Mouse (Mus musculus) kidney, embryonic 15.5 days (tissue): ENCODE data around the gene Tas1r2. TPM values are rescaled to one million over a fixed set of nuclear protein-coding genes. Genes with fewer than 3 reads are reported as not detected.

Experiments
- ATAC-seq: fragments of 200-750 bp; cut with Nextera tagmentation; replicated peaks from 2 replicates; pipeline ENCODE4 v1.8.0; 2017; ENCODE audit warnings: moderate TSS enrichment; ENCODE audit not compliant: low FRiP score
- H3K27ac ChIP-seq: fragments of 300-500 bp; sonication (generic); 2 replicates; pipeline ENCODE4 v1.5.1; 2015; ENCODE audit warnings: mild to moderate bottlenecking, inconsistent platforms
- H3K27me3 ChIP-seq: fragments of 300-500 bp; sonication (generic); 2 replicates; pipeline ENCODE4 v1.6.1; 2015; ENCODE audit warnings: inconsistent platforms
- H3K36me3 ChIP-seq: fragments of 300-500 bp; sonication (generic); 2 replicates; pipeline ENCODE4 v1.6.1; 2015; ENCODE audit warnings: inconsistent platforms
- H3K4me1 ChIP-seq: fragments of 300-500 bp; sonication (generic); 2 replicates; pipeline ENCODE4 v1.6.1; 2015; ENCODE audit warnings: inconsistent platforms
- H3K4me2 ChIP-seq: fragments of 300-500 bp; sonication (generic); 2 replicates; pipeline ENCODE4 v1.6.1; 2015; ENCODE audit warnings: moderate library complexity, mild to moderate bottlenecking, inconsistent platforms
- H3K4me3 ChIP-seq: fragments of 300-500 bp; sonication (generic); replicated peaks from 2 replicates; pipeline ENCODE4 v1.5.1; 2015; ENCODE audit warnings: mild to moderate bottlenecking, inconsistent platforms
- H3K9ac ChIP-seq: fragments of 300-500 bp; sonication (generic); 2 replicates; pipeline ENCODE4 v1.6.1; 2015; ENCODE audit warnings: mild to moderate bottlenecking, inconsistent platforms
- H3K9me3 ChIP-seq: fragments of 300-500 bp; sonication (generic); replicated peaks from 2 replicates; pipeline ENCODE4 v1.6.1; 2016; ENCODE audit warnings: inconsistent platforms
- WGBS: fragments of 180-500 bp; shearing (Covaris S2); methylation state at CpG from one replicate; pipeline ENCODE4 v1.1.7; 2015; ENCODE audit warnings: mixed read lengths; 5-methylcytosine and 5-hydroxymethylcytosine counted together
- polyA plus RNA-seq: library from polyadenylated mRNA; unstranded; fragments of >200 nt; fragmentation: Nextera tagmentation; extraction: Ambion mirVana; gene quantifications from 2 replicates; pipeline ENCODE4 v1.2.1, GENCODE M21; 2015

Tas1r2 gene
- polyA plus RNA-seq, 1 experiment from 2014 or later = not detected

DNA sequence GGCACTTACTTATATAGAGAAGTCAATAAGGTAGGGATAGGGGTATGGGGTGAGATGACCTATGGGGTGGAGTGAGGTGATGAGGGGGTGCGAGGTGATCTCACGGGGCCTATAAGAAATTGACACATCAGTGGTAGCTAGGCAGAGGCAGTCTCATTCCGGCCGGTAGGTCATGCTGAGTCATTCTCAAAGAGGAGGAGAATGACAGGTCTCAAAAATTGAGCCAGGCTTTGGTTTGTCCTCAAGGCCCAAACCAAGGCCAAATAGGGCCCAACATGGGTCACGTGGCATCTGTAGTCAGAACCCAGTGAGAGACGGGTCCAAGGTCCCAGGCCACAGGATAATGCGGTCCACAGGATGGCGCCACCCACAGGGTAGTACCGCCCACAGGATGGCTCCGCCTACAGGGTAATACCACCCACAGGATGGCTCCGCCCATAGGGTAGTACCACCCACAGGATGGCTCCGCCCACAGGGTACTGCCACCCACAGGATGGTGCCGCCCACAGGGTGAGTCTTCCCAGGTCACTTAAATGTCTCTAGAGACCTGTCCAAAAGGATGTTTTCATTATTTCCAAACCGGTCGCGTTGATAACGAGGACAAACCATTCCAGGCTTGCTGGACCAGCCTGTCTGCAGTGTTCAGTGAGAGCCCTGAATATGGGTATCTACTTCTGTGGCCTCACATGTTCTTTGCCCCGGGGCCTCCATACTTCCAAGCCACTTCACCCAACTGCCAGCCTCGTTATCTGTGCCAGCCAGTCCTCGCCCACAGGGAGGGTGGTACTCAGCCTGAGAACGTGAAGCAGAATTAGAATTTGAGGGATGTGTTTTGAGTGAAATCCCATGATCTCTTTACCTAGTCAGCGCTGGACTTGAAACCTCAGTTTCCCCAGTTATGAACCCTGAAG lies 30.6 kb downstream of the Tas1r2 start:
- H3K9me3 ChIP-seq = 0 out of 2 replicates have a peak, but pooled peaks cover 9% of the 10 kb centered on the region
- H3K36me3 ChIP-seq = no peaks in the 10 kb centered on the region
- no peak overlapping the region for H3K9ac ChIP-seq
- 80% methylated on average over 22 of the region's 22 CpGs for WGBS
- H3K27ac ChIP-seq = no peak overlapping the region
- no peaks in the 10 kb centered on the region; the same call in 1 of the 2 replicates for H3K27me3 ChIP-seq
- no peaks in the 10 kb centered on the region for H3K4me1 ChIP-seq
- no peak overlapping the region for H3K4me2 ChIP-seq
- no peak for ATAC-seq
- no peak overlapping the region for H3K4me3 ChIP-seq

DNA sequence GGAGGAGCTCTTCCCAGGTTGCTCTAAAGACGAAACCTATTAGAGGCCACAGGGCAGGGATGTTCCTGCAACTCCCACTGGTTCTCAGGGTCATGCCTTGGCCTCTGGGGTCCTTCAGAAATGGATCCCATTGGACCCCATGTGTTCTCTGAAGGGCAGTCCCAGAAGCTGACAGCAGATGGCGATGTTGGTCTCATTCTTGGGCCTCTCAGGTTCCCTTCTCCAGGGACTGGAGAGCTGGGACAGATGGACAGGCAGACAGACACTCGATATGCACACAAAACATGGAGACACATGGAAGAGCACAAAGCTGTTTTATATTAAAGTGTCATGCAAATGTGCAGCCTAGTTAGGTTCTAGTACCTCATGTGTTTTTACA lies 31.3 kb downstream of the Tas1r2 start:
- no peak for ATAC-seq
- 6% methylated on average over 3 of the region's 3 CpGs for WGBS
- H3K4me3 ChIP-seq = no peak overlapping the region
- no peaks in the 10 kb centered on the region for H3K36me3 ChIP-seq
- no peaks in the 10 kb centered on the region; the same call in 1 of the 2 replicates for H3K27me3 ChIP-seq
- H3K4me2 ChIP-seq = no peak overlapping the region
- H3K27ac ChIP-seq = no peak overlapping the region
- 0 out of 2 replicates have a peak, but pooled peaks cover 6% of the 10 kb centered on the region for H3K9me3 ChIP-seq
- H3K9ac ChIP-seq = no peak overlapping the region
- H3K4me1 ChIP-seq = no peaks in the 10 kb centered on the region

DNA sequence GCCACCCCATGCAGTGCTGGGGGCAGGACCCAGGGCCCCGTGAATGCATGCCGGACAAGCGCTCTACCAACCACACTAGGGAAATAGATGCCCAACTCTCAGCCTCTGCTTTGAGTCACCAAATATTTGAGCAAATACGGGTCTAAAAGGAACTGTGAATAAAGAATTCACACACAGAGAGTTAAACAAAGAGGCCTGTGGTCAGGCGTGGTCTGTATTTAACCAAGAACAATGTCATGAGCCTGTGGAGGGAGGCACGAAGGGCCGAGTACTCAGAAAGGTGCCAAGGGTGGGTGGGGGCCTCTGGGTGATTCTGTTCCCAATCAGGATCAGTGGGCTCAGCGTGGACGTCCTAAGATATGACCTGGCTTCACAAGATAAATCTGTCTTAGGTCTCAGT lies 34.7 kb downstream of the Tas1r2 start:
- 73% methylated on average over 9 of the region's 9 CpGs for WGBS
- peaks cover 13% of the 10 kb centered on the region for H3K27me3 ChIP-seq
- no peak for ATAC-seq
- no peaks in the 10 kb centered on the region for H3K4me1 ChIP-seq
- no peaks in the 10 kb centered on the region for H3K9me3 ChIP-seq
- no peak overlapping the region for H3K4me2 ChIP-seq
- H3K9ac ChIP-seq = no peak overlapping the region
- H3K36me3 ChIP-seq = no peaks in the 10 kb centered on the region
- H3K4me3 ChIP-seq = no peak overlapping the region
- H3K27ac ChIP-seq = no peak overlapping the region

DNA sequence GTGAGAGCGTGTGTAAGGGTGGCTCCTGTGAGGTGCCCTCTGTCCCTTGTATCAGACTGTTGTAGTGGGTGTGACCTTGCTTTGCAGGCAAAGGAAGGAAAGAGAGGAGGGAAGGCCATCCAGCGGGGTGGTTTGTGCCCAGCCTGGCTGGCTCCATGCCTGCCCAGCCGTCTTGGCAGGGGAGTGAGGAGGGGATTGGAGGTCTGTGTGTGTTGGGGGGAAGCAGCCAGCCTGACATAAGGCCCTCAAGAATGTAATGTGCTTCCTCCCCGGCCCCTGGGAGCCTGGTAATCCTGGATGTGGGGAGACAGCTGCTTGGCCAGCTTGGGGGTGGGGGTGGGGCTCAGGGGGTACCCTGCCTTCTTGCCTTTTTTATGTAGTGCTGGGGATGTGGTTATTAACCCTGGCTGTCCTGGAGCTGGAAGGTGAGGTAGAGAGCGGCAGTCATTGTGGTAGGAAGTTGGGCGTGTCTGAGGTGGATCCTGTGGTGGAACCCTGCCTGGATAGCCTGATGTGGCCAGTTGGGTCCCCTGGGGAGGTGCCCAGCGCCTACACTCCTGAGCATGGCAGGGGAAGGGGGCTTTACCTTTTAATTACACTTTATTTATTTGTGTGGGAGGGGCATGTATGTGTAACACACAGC lies 36.4 kb downstream of the Tas1r2 start:
- H3K27ac ChIP-seq = no peak overlapping the region
- no peak overlapping the region for H3K4me3 ChIP-seq
- no peak overlapping the region for H3K4me2 ChIP-seq
- no peaks in the 10 kb centered on the region for H3K36me3 ChIP-seq
- peaks cover 21% of the 10 kb centered on the region for H3K27me3 ChIP-seq
- no peak for ATAC-seq
- WGBS = 47% methylated on average over 7 of the region's 7 CpGs
- H3K9ac ChIP-seq = no peak overlapping the region
- no peaks in the 10 kb centered on the region for H3K9me3 ChIP-seq
- H3K4me1 ChIP-seq = no peaks in the 10 kb centered on the region

DNA sequence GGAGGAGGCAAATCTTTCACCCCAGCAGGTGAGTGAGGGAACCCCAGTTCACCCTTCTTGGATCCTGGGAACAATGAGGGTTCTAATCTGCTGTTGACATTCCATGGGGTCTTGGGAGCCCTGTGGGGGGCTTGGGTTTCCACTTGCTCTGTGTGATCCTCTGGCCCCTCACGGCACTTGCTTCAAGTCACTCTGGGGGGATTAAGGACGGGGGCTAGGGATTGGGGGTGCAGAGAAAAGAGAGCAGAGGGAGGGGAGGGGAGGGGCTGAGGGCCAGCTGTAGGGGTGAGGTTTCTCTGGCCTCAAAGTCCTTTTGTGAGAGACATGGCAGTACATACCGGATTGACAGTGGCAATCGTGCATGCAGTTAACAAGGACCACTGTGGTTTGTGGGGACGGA lies 40.0 kb downstream of the Tas1r2 start:
- Histone ChIP-seq H3K9me3 (no peaks in the 10 kb centered on the region), H3K9ac (no peak overlapping the region), H3K4me2 (no peak overlapping the region), H3K4me3 (no peak overlapping the region), H3K36me3 (no peaks in the 10 kb centered on the region), H3K27ac (no peak overlapping the region), H3K27me3 (peaks cover 34% of the 10 kb centered on the region), H3K4me1 (peaks cover 10% of the 10 kb centered on the region; the same call in 1 of the 2 replicates)
- WGBS = 54% methylated on average over 5 of the region's 5 CpGs
- no peak for ATAC-seq

DNA sequence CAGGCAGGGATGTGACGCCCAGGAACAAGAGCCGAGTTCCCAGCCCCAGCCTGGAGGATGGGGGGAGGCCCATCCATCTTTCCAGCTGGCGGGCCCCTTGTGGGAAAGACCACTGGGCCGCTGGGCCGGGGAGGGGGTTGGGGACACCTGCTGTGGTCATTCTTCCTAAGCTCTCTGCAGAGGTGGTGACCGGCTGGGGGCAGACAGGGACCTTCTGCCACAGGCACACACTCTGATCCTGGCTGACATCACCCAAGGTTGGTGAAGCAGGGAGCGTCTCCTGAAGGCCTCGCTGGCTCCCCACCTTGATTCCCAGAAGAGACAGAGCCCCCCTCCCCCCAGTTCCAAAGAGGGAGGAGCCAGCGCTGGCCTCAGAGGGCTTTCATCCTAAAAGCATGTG lies 44.4 kb downstream of the Tas1r2 start:
- 3% methylated on average over 9 of the region's 9 CpGs for WGBS
- H3K4me1 ChIP-seq = peaks cover 13% of the 10 kb centered on the region; the same call in 1 of the 2 replicates
- no peak overlapping the region for H3K27ac ChIP-seq
- no peaks in the 10 kb centered on the region for H3K36me3 ChIP-seq
- peaks cover 24% of the 10 kb centered on the region for H3K27me3 ChIP-seq
- H3K4me2 ChIP-seq = no peak overlapping the region; the same call in 1 of the 2 replicates
- no peak overlapping the region for H3K9ac ChIP-seq
- H3K9me3 ChIP-seq = no peaks in the 10 kb centered on the region
- ATAC-seq = 0 out of 2 replicates have a peak, but pooled peaks have one; percentile 40
- H3K4me3 ChIP-seq = no peak overlapping the region

DNA sequence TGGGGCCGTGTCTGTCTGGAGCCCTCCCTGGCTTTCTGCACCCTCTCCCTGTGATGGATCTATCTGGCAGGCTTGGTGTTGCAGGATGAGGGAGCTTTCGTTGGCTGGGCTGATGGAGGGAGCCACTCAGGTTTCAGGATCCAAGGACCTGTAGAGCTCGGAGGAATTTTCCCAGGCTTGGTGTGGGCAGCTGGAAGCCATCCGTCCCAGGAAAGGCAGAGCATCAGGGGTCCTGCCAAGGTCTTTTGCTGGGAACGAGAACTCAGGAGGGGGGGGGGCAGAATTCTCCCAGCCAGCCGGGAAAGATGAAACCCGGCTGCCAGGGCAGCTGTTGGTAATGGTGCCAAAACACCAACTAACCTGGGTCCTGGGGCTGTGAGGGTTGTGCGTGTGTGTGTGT lies 45.3 kb downstream of the Tas1r2 start:
- no peak for ATAC-seq
- Histone ChIP-seq H3K4me1 (peaks cover 13% of the 10 kb centered on the region; the same call in 1 of the 2 replicates), H3K27ac (0 out of 2 replicates have a peak overlapping the region, but pooled peaks have one; percentile 25), H3K4me2 (no peak overlapping the region), H3K27me3 (peaks cover 17% of the 10 kb centered on the region), H3K9ac (no peak overlapping the region), H3K36me3 (no peaks in the 10 kb centered on the region), H3K9me3 (no peaks in the 10 kb centered on the region), H3K4me3 (no peak overlapping the region)
- 39% methylated on average over 8 of the region's 8 CpGs for WGBS

DNA sequence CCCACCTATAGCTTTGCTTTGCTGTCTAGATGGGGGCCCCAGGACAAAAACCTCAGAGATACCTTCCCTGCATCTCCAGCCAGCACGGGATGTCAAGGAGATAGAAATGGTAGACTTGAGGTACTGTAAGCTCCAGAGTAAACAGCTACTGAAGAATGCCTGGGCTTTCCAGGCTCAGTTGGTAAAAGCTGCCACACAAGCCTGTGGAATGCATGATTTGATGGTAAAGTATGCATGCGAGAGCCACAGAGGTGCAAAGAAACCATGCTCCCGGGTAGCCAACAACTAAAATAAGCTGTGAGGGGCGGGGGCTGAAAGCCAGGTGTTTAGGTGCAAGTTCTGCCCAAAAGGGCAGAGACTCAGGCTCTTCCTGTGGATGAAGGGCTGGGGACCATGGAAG lies 49.6 kb downstream of the Tas1r2 start:
- no peaks in the 10 kb centered on the region for H3K9me3 ChIP-seq
- no peak overlapping the region for H3K4me2 ChIP-seq
- 67% methylated on average over 4 of the region's 4 CpGs for WGBS
- H3K4me1 ChIP-seq = peaks cover 7% of the 10 kb centered on the region; the same call in 1 of the 2 replicates
- 0 out of 2 replicates have a peak, but pooled peaks cover 2% of the 10 kb centered on the region for H3K27me3 ChIP-seq
- no peak for ATAC-seq
- H3K27ac ChIP-seq = no peak overlapping the region
- H3K9ac ChIP-seq = no peak overlapping the region
- H3K36me3 ChIP-seq = no peaks in the 10 kb centered on the region
- H3K4me3 ChIP-seq = no peak overlapping the region

DNA sequence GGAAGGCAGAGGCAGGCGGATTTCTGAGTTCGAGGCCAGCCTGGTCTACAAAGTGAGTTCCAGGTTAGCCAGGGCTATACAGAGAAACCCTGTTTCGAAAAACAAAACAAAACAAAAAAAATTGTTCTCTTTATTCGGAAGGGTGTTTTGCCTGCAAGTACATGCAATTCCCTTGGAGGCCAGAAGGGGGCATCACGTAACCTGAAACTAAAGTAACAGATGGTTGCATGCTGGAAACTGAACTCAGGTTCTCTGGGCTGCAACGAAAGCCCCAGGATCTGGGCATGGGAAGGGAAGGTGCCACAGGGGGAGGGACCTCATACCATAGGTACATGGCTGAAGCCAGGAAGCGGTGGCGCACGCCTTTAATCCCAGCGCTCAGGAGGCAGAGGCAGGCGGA lies 50.1 kb downstream of the Tas1r2 start:
- H3K4me3 ChIP-seq = no peak overlapping the region
- H3K9ac ChIP-seq = no peak overlapping the region
- 88% methylated on average over 11 of the region's 11 CpGs for WGBS
- 0 out of 2 replicates have a peak, but pooled peaks cover 1% of the 10 kb centered on the region for H3K4me1 ChIP-seq
- no peaks in the 10 kb centered on the region for H3K36me3 ChIP-seq
- H3K9me3 ChIP-seq = no peaks in the 10 kb centered on the region
- no peak for ATAC-seq
- H3K27ac ChIP-seq = no peak overlapping the region
- H3K4me2 ChIP-seq = no peak overlapping the region
- H3K27me3 ChIP-seq = no peaks in the 10 kb centered on the region

DNA sequence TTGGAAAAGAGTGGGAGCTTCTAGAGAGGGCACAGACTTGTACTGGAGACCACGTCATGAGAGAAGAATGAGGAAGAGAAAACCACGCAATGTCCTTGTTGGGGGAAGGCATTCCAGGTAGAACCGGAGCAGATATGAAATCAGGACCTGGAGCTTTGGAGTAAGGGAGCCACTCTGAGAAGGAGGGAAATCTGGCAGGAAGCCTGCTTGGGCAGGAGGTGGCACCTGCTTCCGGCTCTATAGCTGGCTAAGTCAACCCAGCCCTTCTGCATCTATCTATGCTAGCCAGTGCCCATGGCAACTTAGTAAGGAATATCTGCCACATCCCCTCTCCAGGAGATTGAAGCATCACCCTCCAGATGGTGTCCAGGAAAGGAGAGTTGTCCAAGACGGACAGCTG lies 52.6 kb downstream of the Tas1r2 start:
- Histone ChIP-seq H3K9me3 (no peaks in the 10 kb centered on the region), H3K27ac (no peak overlapping the region), H3K4me3 (no peak overlapping the region), H3K36me3 (no peaks in the 10 kb centered on the region), H3K27me3 (peaks cover 1% of the 10 kb centered on the region), H3K4me1 (peaks cover under 1% of the 10 kb centered on the region; the same call in 1 of the 2 replicates), H3K4me2 (no peak overlapping the region), H3K9ac (no peak overlapping the region)
- no peak for ATAC-seq
- 81% methylated on average over 5 of the region's 5 CpGs for WGBS

DNA sequence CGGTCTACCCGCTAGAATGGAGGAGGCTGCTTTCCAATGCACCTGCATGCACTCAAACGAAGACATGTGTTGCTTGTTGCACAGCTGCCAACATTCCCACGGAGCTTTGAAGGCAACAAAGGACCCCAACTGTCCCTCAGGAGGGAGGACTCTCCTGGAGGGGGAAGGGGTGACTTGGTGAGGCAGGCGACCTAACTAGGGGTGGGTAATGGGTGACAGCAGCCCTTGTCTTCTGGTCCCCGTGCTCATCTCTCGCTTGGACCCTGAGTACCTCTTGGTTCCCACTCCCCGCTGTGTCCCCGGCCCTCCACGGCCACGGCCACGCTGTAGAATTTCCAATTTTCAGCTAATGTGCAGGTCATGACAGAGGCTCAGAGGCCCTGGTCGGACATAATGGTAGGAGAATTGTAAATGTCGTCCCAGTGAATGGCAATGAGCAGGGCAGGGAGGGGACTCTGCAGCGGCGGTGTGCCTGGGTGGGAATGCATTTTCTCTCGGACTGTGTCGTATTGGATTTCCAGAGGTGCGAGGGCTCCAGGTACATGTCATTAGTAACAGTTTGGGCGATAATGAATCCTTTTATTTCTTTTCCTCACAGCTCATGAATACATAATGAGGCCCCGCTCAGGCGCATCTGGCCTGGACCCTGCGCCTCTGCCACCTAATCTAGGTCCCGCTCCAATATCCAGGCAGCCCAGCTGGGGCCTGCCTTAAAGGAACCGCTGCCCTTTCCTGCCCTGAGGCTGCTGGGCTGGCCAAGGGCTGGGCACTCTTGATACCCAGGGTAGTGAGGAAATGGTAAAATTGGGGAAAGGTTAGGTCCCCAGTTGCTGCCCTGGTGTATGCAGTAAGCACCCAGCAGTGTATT lies 57.4 kb downstream of the Tas1r2 start:
- no peak for ATAC-seq
- WGBS = 47% methylated on average over 25 of the region's 25 CpGs
- Histone ChIP-seq H3K9me3 (no peaks in the 10 kb centered on the region), H3K27me3 (peaks cover 10% of the 10 kb centered on the region), H3K4me2 (no peak overlapping the region), H3K36me3 (no peaks in the 10 kb centered on the region), H3K4me1 (peaks cover 9% of the 10 kb centered on the region; the same call in 1 of the 2 replicates), H3K4me3 (no peak overlapping the region), H3K9ac (no peak overlapping the region), H3K27ac (no peak overlapping the region)
